Mouse (Mus musculus): Measurements from ENCODE around the gene Ntf3.

The Ntf3 gene

DNA sequence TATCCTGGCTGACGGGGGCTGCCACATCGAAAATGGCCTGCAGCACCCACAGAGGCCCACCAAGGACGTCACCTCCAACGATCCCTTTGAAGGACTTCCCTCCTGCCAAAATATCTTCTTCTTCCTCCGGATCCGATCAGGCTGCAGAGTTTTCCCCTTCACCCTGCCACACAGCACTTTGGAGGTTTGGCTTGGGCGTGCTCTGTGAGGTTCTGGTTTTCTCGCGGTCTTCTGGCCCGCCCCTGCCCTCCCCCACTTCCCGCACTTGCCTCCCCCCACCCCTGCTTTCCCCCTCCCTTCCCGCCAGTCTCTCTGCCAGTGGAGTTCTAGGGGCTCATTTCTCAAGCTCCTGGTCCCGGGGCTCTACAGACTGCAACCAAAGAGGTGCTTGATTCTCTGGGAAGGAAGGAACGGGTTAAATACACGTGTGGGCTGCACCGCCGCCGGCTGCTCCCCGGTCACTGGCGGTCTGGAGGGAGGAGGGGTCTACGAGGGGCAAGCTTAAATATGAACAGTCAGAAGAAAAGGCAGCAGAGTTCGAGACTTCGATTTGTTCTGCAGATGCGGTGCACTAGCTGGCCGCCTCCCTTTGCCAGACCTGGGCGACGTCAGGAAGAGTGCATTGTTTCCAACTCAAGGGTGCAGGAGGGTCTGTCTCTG lies at the start of gene Ntf3:
Gene Ntf3, minus strand, starts transcription at position 363 of the 660 bp plus-strand sequence.
- in situ Hi-C loops (cut with MboI, MseI): no loop called here

GRCm38 (mm10) chr6:126213330-126213729 lies 46.6 kb upstream of the Ntf3 start:
- in situ Hi-C loops (cut with MboI, MseI): no loop called here

DNA sequence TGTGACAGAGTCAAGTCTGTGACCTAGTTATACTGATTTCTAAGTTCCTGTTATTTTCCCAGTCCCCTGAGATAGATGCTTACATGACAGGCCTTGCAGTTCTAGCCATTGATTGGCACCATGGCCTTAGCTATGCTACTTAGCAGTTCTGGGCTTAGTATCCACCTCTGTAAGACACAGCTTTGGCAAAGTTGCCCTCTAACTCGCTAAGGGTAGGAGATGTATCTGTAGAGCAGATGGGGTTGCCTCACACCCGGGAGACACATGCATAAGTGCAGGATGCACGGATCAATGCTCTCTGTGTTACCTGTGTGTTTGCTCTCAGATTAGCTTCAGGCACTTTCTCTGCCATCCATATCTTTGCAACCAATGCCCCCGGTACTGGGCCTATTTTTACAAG lies 36.7 kb upstream of the Ntf3 start:
- in situ Hi-C loops (cut with MboI, MseI): no loop called here

DNA sequence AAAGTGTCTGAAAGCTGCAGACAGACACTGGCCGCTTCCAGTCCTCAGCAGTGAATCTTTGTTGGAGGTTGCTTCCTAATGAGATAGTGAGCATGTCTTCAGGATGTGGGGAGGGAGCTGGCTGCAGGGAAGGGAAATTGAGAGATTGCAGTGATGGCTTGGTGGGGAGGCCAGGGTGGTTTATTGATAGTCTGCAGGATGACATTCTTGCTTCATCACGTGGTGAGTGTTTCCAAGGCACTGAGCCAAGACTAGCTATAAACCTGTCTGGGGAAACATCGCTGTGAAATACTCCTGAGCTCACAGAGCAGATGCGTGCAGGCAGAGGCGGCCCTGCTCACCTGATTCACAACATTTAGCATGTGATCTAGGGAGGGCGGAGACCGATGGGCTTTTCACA lies 36.2 kb upstream of the Ntf3 start:
- in situ Hi-C loops (cut with MboI, MseI): no loop called here

- in situ Hi-C loops (cut with MboI, MseI): no loop called here
Observed at GRCm38 (mm10) chr6:126201721-126202120, 35.0 kb upstream of the Ntf3 start.

DNA sequence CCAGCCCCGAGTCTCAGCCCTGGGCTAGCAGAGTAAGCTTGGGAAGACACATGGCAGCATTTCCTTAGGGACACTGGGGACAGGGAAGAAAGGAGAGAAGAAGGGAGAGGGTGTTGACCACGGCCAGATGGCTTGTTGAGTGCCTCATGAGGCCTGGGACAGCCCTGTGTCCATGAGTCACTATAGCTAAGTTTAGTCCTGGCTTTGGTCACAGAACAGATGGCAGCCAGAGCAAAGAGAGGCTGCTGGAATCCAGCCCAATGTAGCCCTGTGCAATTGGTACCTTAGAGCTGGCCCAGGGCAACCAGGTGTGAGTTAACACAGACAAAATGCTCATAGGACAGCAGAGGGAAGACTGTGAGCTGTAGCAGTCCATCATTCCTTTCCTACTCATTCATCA lies 33.2 kb upstream of the Ntf3 start:
- in situ Hi-C loops (cut with MboI, MseI): no loop called here

GRCm38 (mm10) chr6:126194760-126195159 lies 28.1 kb upstream of the Ntf3 start:
- in situ Hi-C loops (cut with MboI, MseI): no loop called here

DNA sequence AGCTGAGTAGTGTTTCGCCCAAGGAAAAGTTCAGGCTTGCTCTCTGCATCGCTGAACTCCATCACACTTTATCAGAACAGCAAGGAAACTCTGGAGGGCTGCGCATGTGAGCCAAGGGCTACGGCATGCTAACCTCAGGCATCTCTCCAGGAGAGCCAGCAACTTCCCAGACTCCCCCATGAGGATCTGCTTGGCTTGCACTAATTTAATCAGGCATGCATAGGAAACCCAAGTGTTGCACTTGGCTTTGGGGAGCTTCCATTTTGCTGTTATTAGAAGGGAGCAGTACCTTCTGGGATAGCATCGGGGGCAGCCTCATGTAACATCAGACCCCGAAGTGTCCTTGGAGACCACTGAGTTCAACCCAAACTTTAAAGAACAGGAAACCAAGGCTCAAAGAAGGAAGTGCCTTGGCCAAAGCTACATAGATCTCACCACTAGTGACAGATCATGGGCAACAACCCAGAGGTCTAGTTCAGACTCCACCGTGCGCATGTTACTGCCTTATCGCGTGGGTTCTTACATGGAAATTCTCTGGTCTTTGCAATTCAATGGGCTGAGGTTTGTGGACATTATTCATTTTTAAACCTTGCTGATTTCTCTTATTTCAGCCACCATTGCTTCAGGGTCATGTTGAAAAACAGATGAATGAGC lies 23.6 kb upstream of the Ntf3 start:
- in situ Hi-C loops (cut with MboI, MseI): no loop called here

- in situ Hi-C loops (cut with MboI, MseI): no loop called here
Observed at GRCm38 (mm10) chr6:126187400-126187799, 20.7 kb upstream of the Ntf3 start.

DNA sequence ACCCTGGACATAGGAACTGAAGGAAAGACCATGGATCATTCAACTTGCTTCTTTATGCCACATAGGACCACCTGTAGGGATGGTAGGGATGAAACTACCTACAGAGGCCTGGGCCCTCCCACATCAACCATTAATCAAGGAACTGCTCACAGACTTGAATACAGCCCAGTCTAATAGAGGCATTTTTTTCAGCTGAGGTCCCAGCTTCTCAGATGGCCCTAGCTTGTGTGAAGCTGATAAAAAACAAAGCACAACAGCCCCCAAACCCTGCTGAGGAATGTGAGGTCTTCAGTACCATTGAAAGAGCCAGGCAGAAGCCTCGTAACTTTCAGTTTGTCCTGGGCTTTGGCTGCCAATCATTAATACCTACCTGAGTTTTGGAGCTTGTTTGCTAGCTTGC lies 19.4 kb upstream of the Ntf3 start:
- in situ Hi-C loops (cut with MboI, MseI): no loop called here

DNA sequence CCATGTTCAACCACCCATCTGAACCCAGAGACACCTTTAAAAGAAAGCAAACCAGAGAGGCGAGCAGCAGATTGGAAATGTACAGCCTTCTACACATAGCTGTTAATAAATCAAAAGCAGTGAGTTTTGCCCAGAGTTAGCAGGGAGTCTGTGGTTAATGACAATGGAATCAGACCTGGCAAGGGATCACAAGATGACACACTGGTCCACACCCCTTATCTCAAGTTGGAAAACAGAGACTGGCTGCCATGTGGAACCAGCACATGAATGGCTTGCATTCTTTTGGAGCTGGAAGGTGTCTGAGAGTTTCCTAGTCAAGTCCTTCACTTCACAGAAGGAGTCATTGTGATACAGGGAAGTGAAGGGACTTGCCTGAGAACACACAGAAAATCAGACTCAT lies 5.4 kb upstream of the Ntf3 start:
- in situ Hi-C loops (cut with MboI, MseI): loop anchor here (10.0 kb wide), 1 partner anchor 317 kb away; no protein-coding TSS in a partner anchor

- in situ Hi-C loops (cut with MboI, MseI): loop anchor here (10.0 kb wide), 1 partner anchor 316 kb away; no protein-coding TSS in a partner anchor
Observed at GRCm38 (mm10) chr6:126170772-126171171, 4.1 kb upstream of the Ntf3 start.

GRCm38 (mm10) chr6:126167731-126168130 lies 1.0 kb upstream of the Ntf3 start:
- in situ Hi-C loops (cut with MboI, MseI): no loop called here

GRCm38 (mm10) chr6:126167208-126167590 lies 489 bp upstream of the Ntf3 start:
- in situ Hi-C loops (cut with MboI, MseI): no loop called here

- in situ Hi-C loops (cut with MboI, MseI): no loop called here
Observed at GRCm38 (mm10) chr6:126165591-126166155, 1.0 kb downstream of the Ntf3 start.

DNA sequence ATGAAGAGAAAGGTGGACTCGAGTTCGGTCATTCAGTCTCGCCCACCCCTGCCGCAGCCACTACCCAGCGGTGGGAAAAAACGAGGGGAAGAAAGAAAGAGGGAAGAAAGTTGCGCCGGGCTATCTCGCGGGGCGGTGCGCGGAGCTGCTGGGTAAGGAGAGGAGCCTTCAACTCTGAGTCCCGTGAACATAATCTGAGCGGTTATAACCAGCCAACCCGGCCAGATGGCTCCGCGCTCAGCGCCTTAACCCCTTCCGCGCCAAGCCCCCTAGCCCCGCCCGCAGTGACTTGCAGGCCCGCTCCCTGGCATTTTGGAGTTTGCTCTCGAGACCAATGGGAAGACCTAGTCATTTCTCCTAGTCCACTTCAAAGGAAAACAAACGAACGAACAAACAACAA lies 1.9 kb downstream of the Ntf3 start:
- in situ Hi-C loops (cut with MboI, MseI): no loop called here

GRCm38 (mm10) chr6:126163861-126164755 lies 2.6 kb downstream of the Ntf3 start:
- in situ Hi-C loops (cut with MboI, MseI): no loop called here

- in situ Hi-C loops (cut with MboI, MseI): no loop called here
Observed at GRCm38 (mm10) chr6:126163181-126163621, 3.5 kb downstream of the Ntf3 start.

DNA sequence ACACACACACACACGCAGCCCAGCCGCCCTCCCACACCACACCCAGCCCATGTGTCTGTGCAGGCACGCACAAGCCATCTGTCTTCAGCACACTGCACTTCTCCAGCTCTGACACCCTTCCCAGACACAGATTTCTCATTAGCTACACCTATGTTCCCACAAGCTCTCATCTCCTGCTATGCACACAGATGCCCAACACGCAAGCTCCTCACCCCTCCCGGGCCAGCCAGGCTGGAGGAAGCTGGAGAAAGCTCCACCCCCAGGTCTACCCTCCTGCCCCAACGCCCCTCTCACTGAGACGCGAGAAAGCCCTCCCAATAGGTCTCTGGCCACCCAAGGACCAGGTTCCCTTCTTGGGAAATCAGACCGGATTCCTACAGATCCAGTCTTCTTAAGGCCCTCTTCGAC lies 4.4 kb downstream of the Ntf3 start:
- in situ Hi-C loops (cut with MboI, MseI): no loop called here

- in situ Hi-C loops (cut with MboI, MseI): no loop called here
Observed at GRCm38 (mm10) chr6:126161571-126162340, 5.0 kb downstream of the Ntf3 start.

DNA sequence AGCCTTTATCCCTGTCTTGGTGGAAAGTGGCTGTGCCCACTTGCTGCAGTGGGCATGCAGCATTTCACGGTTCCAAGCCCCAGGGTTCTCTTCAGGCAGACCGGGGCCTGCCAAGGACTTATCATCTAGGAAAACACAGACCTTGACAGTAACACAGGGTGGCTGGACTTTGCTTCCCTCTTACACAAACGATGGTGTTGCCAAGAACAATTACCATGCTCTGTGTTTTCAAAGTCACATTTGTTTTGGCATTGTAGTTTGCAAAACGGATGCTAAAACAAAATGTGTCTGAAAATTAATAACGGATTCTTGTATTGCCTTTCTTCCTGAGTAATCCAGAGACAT lies 6.7 kb downstream of the Ntf3 start:
- in situ Hi-C loops (cut with MboI, MseI): no loop called here
